Mouse (Mus musculus) CH12.LX (cell line): Measurements from ENCODE around the gene Chchd6. TPM values are rescaled to one million over a fixed set of nuclear protein-coding genes. Genes with fewer than 3 reads are reported as not detected.

Source experiments
- DNase-seq: peaks from one replicate; pipeline ENCODE4 v3.0.0-alpha.2; 2013; ENCODE audit errors: extremely low read depth
- H3K27ac ChIP-seq: 2 replicates; pipeline ENCODE4 v1.5.1; 2012; ENCODE audit warnings: low read depth, mild to moderate bottlenecking, control low read depth, moderate library complexity; ENCODE audit not compliant: insufficient read depth
- H3K27me3 ChIP-seq: replicated peaks from 2 replicates; pipeline ENCODE3; 2012; ENCODE audit warnings: inconsistent platforms
- H3K36me3 ChIP-seq, 2 experiments: replicated peaks in 1 of 2; 2 replicates each; pipeline versions ENCODE3 to v1.6.1; 2012; ENCODE audit warnings: inconsistent platforms in 1 of 2, low read length in 1 of 2, mild to moderate bottlenecking in 1 of 2, mixed read lengths in 1 of 2, moderate library complexity in 1 of 2; ENCODE audit not compliant: control insufficient read depth in 1 of 2, insufficient read depth in 1 of 2
- H3K4me1 ChIP-seq, 2 experiments: 2 replicates each; pipeline ENCODE4 v1.6.1; 2012; ENCODE audit warnings: inconsistent platforms in 1 of 2, moderate library complexity in 1 of 2; ENCODE audit not compliant: insufficient read depth in 2 of 2, control insufficient read depth in 1 of 2
- H3K4me2 ChIP-seq: 2 replicates; pipeline ENCODE4 v1.6.1; 2012; ENCODE audit warnings: low read depth, mild to moderate bottlenecking, control low read depth; ENCODE audit not compliant: poor library complexity, insufficient read depth, severe bottlenecking
- H3K4me3 ChIP-seq, 3 experiments: fragments of 150-350 bp in 1 of 3; sonication (generic) in 1 of 3; replicated peaks in 1 of 3; 2 replicates each; pipeline versions ENCODE3 to v1.5.1; 2011 to 2012; ENCODE audit warnings: low read depth in 2 of 3, low read length in 2 of 3, mild to moderate bottlenecking in 2 of 3, moderate library complexity in 2 of 3, control low read depth in 1 of 3, improper control_type of control experiment in 1 of 3, inconsistent platforms in 1 of 3, mixed read lengths in 1 of 3; ENCODE audit not compliant: poor library complexity in 1 of 3
- H3K79me2 ChIP-seq: replicated peaks from 2 replicates; pipeline ENCODE4 v1.6.1; 2012; ENCODE audit warnings: mild to moderate bottlenecking, moderate library complexity; ENCODE audit not compliant: control insufficient read depth, poor library complexity, insufficient read depth, severe bottlenecking; ENCODE audit errors: extremely low read depth
- H3K9ac ChIP-seq: 2 replicates; pipeline ENCODE4 v1.6.1; 2012; ENCODE audit warnings: low read depth, mild to moderate bottlenecking, control low read depth, moderate library complexity; ENCODE audit not compliant: insufficient read depth
- H3K9me3 ChIP-seq: replicated peaks from 2 replicates; pipeline ENCODE3; 2012; ENCODE audit warnings: low read length, inconsistent platforms, mixed read lengths
- CHD1 ChIP-seq: IDR thresholded peaks from 2 replicates; pipeline ENCODE4 v1.6.1; 2012; ENCODE audit warnings: low read depth, low read length, improper control_type of control experiment, inconsistent platforms
- CTCF ChIP-seq, 2 experiments: IDR thresholded peaks in 1 of 2; conservative IDR thresholded peaks in 1 of 2; 2 replicates each; pipeline ENCODE4 v1.5.1; 2011 to 2012; ENCODE audit warnings: low read depth in 2 of 2, low read length in 2 of 2, improper control_type of control experiment in 1 of 2, inconsistent platforms in 1 of 2, mild to moderate bottlenecking in 1 of 2, moderate library complexity in 1 of 2
- E2F4 ChIP-seq: IDR thresholded peaks from 2 replicates; pipeline ENCODE4 v1.6.1; 2011; ENCODE audit warnings: low read depth, low read length, improper control_type of control experiment; ENCODE audit not compliant: insufficient replicate concordance
- ELF1 ChIP-seq: IDR thresholded peaks from 2 replicates; pipeline ENCODE4 v1.6.1; 2014; ENCODE audit warnings: low read depth, mild to moderate bottlenecking, inconsistent platforms, low read length, improper control_type of control experiment
- EP300 ChIP-seq: IDR thresholded peaks from 2 replicates; pipeline ENCODE4 v1.6.1; 2011; ENCODE audit warnings: low read length, improper control_type of control experiment
- ETS1 ChIP-seq: conservative IDR thresholded peaks from 2 replicates; pipeline ENCODE4 v1.6.1; 2012; ENCODE audit warnings: low read depth, mild to moderate bottlenecking, inconsistent platforms, low read length, improper control_type of control experiment, moderate library complexity
- GABPA ChIP-seq: IDR thresholded peaks from 2 replicates; pipeline ENCODE4 v1.6.1; 2012; ENCODE audit warnings: low read depth, low read length, improper control_type of control experiment, inconsistent platforms; ENCODE audit not compliant: insufficient replicate concordance
- HCFC1 ChIP-seq: IDR thresholded peaks from 2 replicates; pipeline ENCODE4 v1.6.1; 2012; ENCODE audit warnings: low read depth, mild to moderate bottlenecking, inconsistent platforms, low read length, improper control_type of control experiment
- JUN ChIP-seq: IDR thresholded peaks from 2 replicates; pipeline ENCODE4 v1.6.1; 2011; ENCODE audit warnings: low read depth, mild to moderate bottlenecking, low read length, improper control_type of control experiment, moderate library complexity; ENCODE audit not compliant: insufficient read depth
- JUND ChIP-seq: conservative IDR thresholded peaks from 2 replicates; pipeline ENCODE4 v1.6.1; 2011; ENCODE audit warnings: low read depth, low read length, improper control_type of control experiment
- KAT2A ChIP-seq: IDR thresholded peaks from 2 replicates; pipeline ENCODE4 v1.6.1; 2012; ENCODE audit warnings: low read length, improper control_type of control experiment, inconsistent platforms; ENCODE audit not compliant: insufficient replicate concordance
- MAFK ChIP-seq: IDR thresholded peaks from 2 replicates; pipeline ENCODE4 v1.6.1; 2011; ENCODE audit warnings: low read length, improper control_type of control experiment; ENCODE audit not compliant: insufficient replicate concordance
- MAX ChIP-seq: IDR thresholded peaks from 2 replicates; pipeline ENCODE4 v1.6.1; 2011; ENCODE audit warnings: low read length, improper control_type of control experiment
- MAZ ChIP-seq: IDR thresholded peaks from 2 replicates; pipeline ENCODE4 v1.6.1; 2012; ENCODE audit warnings: low read depth, mild to moderate bottlenecking, inconsistent platforms, low read length, improper control_type of control experiment, moderate library complexity
- MEF2A ChIP-seq: IDR thresholded peaks from 2 replicates; pipeline ENCODE4 v1.6.1; 2014; ENCODE audit warnings: low read depth, mild to moderate bottlenecking, inconsistent platforms, low read length, improper control_type of control experiment, borderline replicate concordance
- MXI1 ChIP-seq: IDR thresholded peaks from 2 replicates; pipeline ENCODE4 v1.6.1; 2011; ENCODE audit warnings: mild to moderate bottlenecking, low read depth, low read length, improper control_type of control experiment
- MYC ChIP-seq: IDR thresholded peaks from 2 replicates; pipeline ENCODE4 v1.6.1; 2011; ENCODE audit warnings: low read depth, mild to moderate bottlenecking, improper control_type of control experiment, low read length
- POLR2A ChIP-seq: IDR thresholded peaks from 2 replicates; pipeline ENCODE4 v1.6.1; 2011; ENCODE audit warnings: low read depth, mild to moderate bottlenecking, improper control_type of control experiment, low read length
- POLR2AphosphoS2 ChIP-seq: IDR thresholded peaks from 2 replicates; pipeline ENCODE4 v1.6.1; 2011; ENCODE audit warnings: low read depth, low read length, improper control_type of control experiment
- SIN3A ChIP-seq: IDR thresholded peaks from 2 replicates; pipeline ENCODE4 v1.6.1; 2012; ENCODE audit warnings: low read length, improper control_type of control experiment, inconsistent platforms
- SMC3 ChIP-seq: IDR thresholded peaks from 2 replicates; pipeline ENCODE4 v1.6.1; 2011; ENCODE audit warnings: low read depth, low read length, improper control_type of control experiment
- TBP ChIP-seq: conservative IDR thresholded peaks from 2 replicates; pipeline ENCODE4 v1.6.1; 2011; ENCODE audit warnings: low read depth, low read length, improper control_type of control experiment
- UBTF ChIP-seq: IDR thresholded peaks from 2 replicates; pipeline ENCODE4 v1.6.1; 2012; ENCODE audit warnings: low read depth, mild to moderate bottlenecking, inconsistent platforms, low read length, improper control_type of control experiment, moderate library complexity
- USF1 ChIP-seq: IDR thresholded peaks from 2 replicates; pipeline ENCODE4 v1.6.1; 2014; ENCODE audit warnings: low read depth, mild to moderate bottlenecking, inconsistent platforms, low read length, improper control_type of control experiment
- USF2 ChIP-seq: conservative IDR thresholded peaks from 2 replicates; pipeline ENCODE4 v1.6.1; 2011; ENCODE audit warnings: low read depth, low read length, improper control_type of control experiment
- ZKSCAN1 ChIP-seq: IDR thresholded peaks from 2 replicates; pipeline ENCODE4 v1.6.1; 2012; ENCODE audit warnings: low read depth, inconsistent platforms, low read length, improper control_type of control experiment, borderline replicate concordance
- dilution Hi-C: fragments of 300-500 bp; cut with MboI; formaldehyde crosslinking; loops from 2 replicates; pipeline ENCODE4 v1.14.3; 2020; ENCODE audit warnings: low sequenced_read_pairs; ENCODE audit not compliant: extremely low pct_unique_long_range_greater_than_20kb, extremely low pct_ligation_motif_present
- in situ Hi-C: fragments of 300-500 bp; cut with MboI; formaldehyde crosslinking; loops from 3 replicates; pipeline ENCODE4 v1.14.3; 2019; ENCODE audit warnings: low sequenced_read_pairs, low pct_ligation_motif_present, low pct_unique_long_range_greater_than_20kb, mixed read lengths
- polyA plus RNA-seq: library from polyadenylated mRNA; unstranded; fragments of >175 nt; gene quantifications from 2 replicates; pipeline ENCODE4 v1.2.1, GENCODE M21; 2012; ENCODE audit warnings: low read depth; ENCODE audit not compliant: insufficient read length
- total RNA-seq, 2 experiments: library from RNA; depleted of rRNA; stranded (reverse); fragments of 300-350 nt in 1 of 2; fragments of >200 nt in 1 of 2; gene quantifications; 2 replicates each; pipeline ENCODE4 v1.2.3; 2012 to 2014

Gene Chchd6
- total and polyA plus RNA-seq, 3 experiments: 33.3 to 41.5 (median 41.3) TPM

- in situ Hi-C loops (no loop called here), dilution Hi-C loops (no loop called here)
- Histone ChIP-seq H3K9ac (no peak overlapping the region), H3K27ac (no peak overlapping the region), H3K36me3 (peaks cover 0 to 8% of the 10 kb centered on the region in 2 experiments), H3K4me2 (no peak overlapping the region), H3K27me3 (no peaks in the 10 kb centered on the region), H3K4me1 (peaks cover 26 to 48% of the 10 kb centered on the region in 2 experiments), H3K9me3 (no peaks in the 10 kb centered on the region), H3K79me2 (no peaks in the 10 kb centered on the region), H3K4me3 (no peak overlapping the region)
- DNase-seq: no peak
- TF ChIP-seq ELF1: no peak
- TF ChIP-seq MAX: no peak
- TF ChIP-seq MYC: no peak
- TF ChIP-seq MXI1: no peak
- TF ChIP-seq ETS1: no peak
- no peak for TF ChIP-seq USF1
- TF ChIP-seq USF2: no peak
- TF ChIP-seq JUND: no peak
- no peak for TF ChIP-seq POLR2A
- TF ChIP-seq CTCF (conservative IDR thresholded peaks at IDR 0.05 in 1 of 2, IDR thresholded peaks at IDR 0.05 in 1 of 2; ENCODE audit: low read depth in 2 of 2, low read length in 2 of 2): no peak
- TF ChIP-seq POLR2AphosphoS2: no peak
- no peak for TF ChIP-seq E2F4
- no peak for TF ChIP-seq SMC3
- TF ChIP-seq EP300: no peak
- TF ChIP-seq CHD1: no peak
Observed at GRCm38 (mm10) chr6:89416030-89416595, 179.3 kb downstream of the Chchd6 start.

GRCm38 (mm10) chr6:89415091-89415490 is 180.4 kb downstream of the Chchd6 start:
- in situ Hi-C loops: no loop called here
- TF ChIP-seq GABPA (no peak), USF1 (no peak), MAZ (no peak), ZKSCAN1 (no peak), JUN (no peak), CTCF (conservative IDR thresholded peaks at IDR 0.05 in 1 of 2, IDR thresholded peaks at IDR 0.05 in 1 of 2; ENCODE audit: low read depth in 2 of 2, low read length in 2 of 2) (no peak), MAFK (no peak), CHD1 (no peak), SIN3A (no peak), JUND (no peak), ELF1 (no peak), MYC (no peak), USF2 (no peak), UBTF (no peak), TBP (no peak), MEF2A (no peak), HCFC1 (no peak), KAT2A (no peak), POLR2A (no peak)
- Histone ChIP-seq H3K27ac (no peak overlapping the region), H3K9ac (no peak overlapping the region), H3K9me3 (no peaks in the 10 kb centered on the region), H3K79me2 (no peaks in the 10 kb centered on the region), H3K27me3 (no peaks in the 10 kb centered on the region), H3K4me1 (peaks cover 16 to 38% of the 10 kb centered on the region in 2 experiments), H3K36me3 (peaks cover 0 to 8% of the 10 kb centered on the region in 2 experiments), H3K4me3 (no peak overlapping the region), H3K4me2 (no peak overlapping the region)
- DNase-seq: no peak
- dilution Hi-C loops: no loop called here
